Mouse (Mus musculus): ENCODE measurements around the gene Drc1.

DNA sequence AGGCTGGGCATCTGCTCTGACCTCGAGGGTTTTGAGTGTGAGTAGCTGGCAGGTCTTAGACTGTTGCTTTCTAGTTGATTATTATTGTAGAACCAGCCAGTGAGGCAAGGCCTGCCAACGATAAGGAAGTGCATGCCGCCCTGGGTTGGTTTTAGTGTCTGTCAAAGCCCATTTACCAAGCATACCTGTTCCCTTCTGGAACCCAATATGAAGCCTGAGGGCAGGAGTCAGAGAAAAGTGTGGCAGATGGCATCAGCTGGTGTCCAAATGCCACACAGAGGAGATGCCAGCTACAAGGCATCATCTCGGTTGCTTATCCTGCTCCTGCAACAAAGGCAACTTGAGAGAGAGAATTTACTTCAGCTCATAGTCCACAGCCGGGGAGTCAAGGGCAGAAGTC, 59.6 kb downstream of the Drc1 start:
- TF ChIP-seq CTCF (IDR thresholded peaks at IDR 0.05; ENCODE audit: low read depth) (no peak), EP300 (IDR thresholded peaks at IDR 0.05; ENCODE audit: low read depth) (no peak)
